25 mouse cellular contexts compared by ENCODE assay signal in genomic region chr11:17200936-17201335, GRCm38 (mm10). TPM values are rescaled to one million over a fixed set of nuclear protein-coding genes. Genes with fewer than 3 reads are reported as not detected.
"Had no signal": no experiment of that assay in that cellular context is flagged by ENCODE, and none has a peak within 500 bp of the region (broad histone marks: within the 10 kb centered on the region; RNA-seq: fewer than 3 reads in every experiment).

No protein-coding gene starts in this region.

- H3K9ac ChIP-seq: embryonic facial prominence, embryonic 12.5 days; embryonic facial prominence, embryonic 13.5 days; embryonic facial prominence, embryonic 15.5 days; forebrain, embryonic 12.5 days; forebrain, embryonic 15.5 days; heart, embryonic 12.5 days had no signal

- H3K27me3 ChIP-seq: embryonic facial prominence, embryonic 12.5 days; embryonic facial prominence, embryonic 13.5 days; embryonic facial prominence, embryonic 15.5 days; forebrain, embryonic 12.5 days; forebrain, embryonic 15.5 days; heart, embryonic 12.5 days had no signal

- H3K4me3 ChIP-seq: embryonic facial prominence, embryonic 10.5 days; embryonic facial prominence, embryonic 12.5 days; embryonic facial prominence, embryonic 13.5 days; embryonic facial prominence, embryonic 15.5 days; erythroblast, embryonic 14.5 days; forebrain, embryonic 10.5 days; forebrain, embryonic 12.5 days; forebrain, embryonic 15.5 days; gastrocnemius, adult 2 months; heart, adult 2 months; heart, embryonic 10.5 days; heart, embryonic 12.5 days had no signal

- H3K27ac ChIP-seq: embryonic facial prominence, embryonic 10.5 days; embryonic facial prominence, embryonic 12.5 days; embryonic facial prominence, embryonic 13.5 days; embryonic facial prominence, embryonic 15.5 days; forebrain, embryonic 10.5 days; forebrain, embryonic 12.5 days; forebrain, embryonic 15.5 days; gastrocnemius, adult 2 months; heart, adult 2 months; heart, embryonic 10.5 days had no signal

- H3K9me3 ChIP-seq: embryonic facial prominence, embryonic 10.5 days; embryonic facial prominence, embryonic 12.5 days; embryonic facial prominence, embryonic 13.5 days; embryonic facial prominence, embryonic 15.5 days; forebrain, embryonic 10.5 days; forebrain, embryonic 12.5 days; forebrain, embryonic 15.5 days; heart, embryonic 10.5 days; heart, embryonic 12.5 days had no signal

- H3K4me2 ChIP-seq: embryonic facial prominence, embryonic 12.5 days; embryonic facial prominence, embryonic 13.5 days; embryonic facial prominence, embryonic 15.5 days; forebrain, embryonic 12.5 days; forebrain, embryonic 15.5 days; heart, embryonic 11.5 days; heart, embryonic 12.5 days had no signal

- ATAC-seq: forebrain, embryonic 14.5 days; forebrain, embryonic 15.5 days; forebrain, embryonic 16.5 days had no signal

- DNase-seq: cerebellum, adult 9-11 months; cerebellum, postnatal 10 days; cerebellum, postnatal 25 days; cerebellum, postnatal 36 days; embryo, embryonic 11 days; gastrocnemius, adult 2 months; gastrocnemius, postnatal 10 days; gastrocnemius, postnatal 14 days; gastrocnemius, postnatal 36 days; heart, adult 11 months; heart, adult 18-20 months; heart, adult 2 months had no signal

- H3K4me1 ChIP-seq: embryonic facial prominence, embryonic 10.5 days; embryonic facial prominence, embryonic 12.5 days; embryonic facial prominence, embryonic 13.5 days; embryonic facial prominence, embryonic 15.5 days; forebrain, embryonic 10.5 days; forebrain, embryonic 12.5 days; forebrain, embryonic 15.5 days; heart, embryonic 10.5 days; heart, embryonic 12.5 days had no signal

RNA-seq across cellular contexts. Expression of gene Wdr92, which starts 19.0 kb away (rescaled TPM):
- polyA plus RNA-seq: erythroblast, embryonic 14.5 days had no signal
